Mouse (Mus musculus): ENCODE results near the gene Gm10912.
"Not testable (repeated sequence)": the region's sequence is repeated elsewhere in the genome, so short reads cannot be mapped to it uniquely, and the experiment has no call there.

Gm10912 gene

DNA sequence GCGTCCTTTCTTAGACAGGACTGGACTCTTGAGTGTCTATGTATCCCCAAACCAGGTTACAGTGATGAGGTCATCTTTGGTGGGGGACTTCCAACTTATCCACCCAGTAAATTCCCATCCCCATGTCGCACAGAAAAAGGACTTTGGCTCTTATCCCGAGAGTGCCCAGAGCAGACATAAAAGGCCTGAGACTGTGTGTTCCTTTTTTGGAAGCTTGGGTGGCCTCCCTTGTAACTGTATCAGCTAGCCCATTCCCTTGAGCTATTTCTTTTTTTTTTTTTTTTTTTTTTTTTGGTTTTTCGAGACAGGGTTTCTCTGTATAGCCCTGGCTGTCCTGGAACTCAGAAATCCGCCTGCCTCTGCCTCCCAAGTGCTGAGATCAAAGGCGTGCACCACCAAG lies at the start of gene Gm10912:
TSS of gene Gm10912 (plus strand) at position 301 of the 400 bp plus-strand sequence.
- DNase-seq (ENCODE audit: low spot score in 2 of 2): not testable (repeated sequence)

GRCm38 (mm10) chr2:104023096-104023495 lies 42.5 kb upstream of the Gm10912 start:
- DNase-seq (ENCODE audit: low spot score in 2 of 2): no peak

DNA sequence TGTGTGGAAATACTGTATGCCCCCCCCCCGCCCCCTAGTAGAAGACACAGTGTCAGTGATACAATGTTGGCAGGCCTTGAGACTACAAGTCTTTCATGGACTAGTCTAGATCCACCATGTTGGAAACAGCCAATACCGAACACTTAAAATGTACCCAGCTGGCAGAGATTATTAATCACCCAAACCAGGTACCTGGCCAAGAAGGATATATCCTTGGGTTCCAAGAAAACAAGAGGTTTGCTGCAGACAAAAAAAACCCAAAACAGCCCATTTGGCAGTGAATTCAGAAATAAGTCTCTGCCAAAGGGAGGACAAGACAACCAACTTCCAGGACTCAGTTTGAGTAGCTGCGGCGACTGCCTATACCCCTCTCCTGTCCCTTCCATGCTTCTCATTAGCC lies 41.0 kb upstream of the Gm10912 start:
- DNase-seq (ENCODE audit: low spot score in 2 of 2): no peak

DNA sequence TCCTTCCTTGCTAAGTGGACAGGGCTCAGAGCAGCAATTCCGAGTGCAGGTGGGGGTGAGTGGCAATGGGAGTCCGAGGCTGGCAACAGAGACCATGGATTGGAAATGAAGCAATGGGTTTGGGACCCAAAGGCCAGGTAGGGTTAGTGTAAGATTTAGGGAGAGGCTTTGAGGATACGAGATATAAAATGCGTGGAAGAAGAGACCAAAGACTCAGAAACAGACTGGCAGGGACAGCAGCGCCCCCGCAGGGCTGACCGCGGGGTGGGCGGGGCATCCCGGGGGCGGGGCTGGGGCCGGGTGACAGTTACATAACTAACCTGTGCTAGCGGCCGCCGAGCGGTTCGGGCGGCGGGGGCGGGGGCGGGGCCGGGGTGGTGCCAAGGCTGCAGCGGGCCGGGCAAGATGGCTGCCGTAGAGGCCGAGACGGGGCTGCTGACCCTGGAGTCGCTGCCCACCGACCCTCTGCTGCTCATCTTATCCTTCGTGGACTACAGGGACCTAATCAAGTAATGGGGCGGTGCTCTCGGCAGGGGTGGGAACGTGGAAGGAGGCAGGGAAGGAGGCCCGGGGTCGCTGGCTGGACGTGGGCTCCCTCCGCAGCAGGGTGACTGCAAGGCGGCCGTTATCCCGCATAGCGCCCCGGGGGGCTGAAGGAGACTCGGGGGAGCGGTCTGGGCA lies 38.0 kb upstream of the Gm10912 start, which contains the start of gene Fbxo3:
TSS of gene Fbxo3 (plus strand) at position 264 of the 681 bp plus-strand sequence.
- peak; percentile 57 to 85 for DNase-seq (ENCODE audit: low spot score in 2 of 2)

GRCm38 (mm10) chr2:104028139-104028723 lies 37.4 kb upstream of the Gm10912 start, which contains the start of gene 4931422A03Rik:
4931422A03Rik (minus strand) TSS chr2:104028361.
- DNase-seq (ENCODE audit: low spot score in 2 of 2): no peak

GRCm38 (mm10) chr2:104029074-104029473 lies 36.6 kb upstream of the Gm10912 start:
- no peak for DNase-seq (ENCODE audit: low spot score in 2 of 2)

GRCm38 (mm10) chr2:104030381-104030780 lies 35.2 kb upstream of the Gm10912 start:
- no peak for DNase-seq (ENCODE audit: low spot score in 2 of 2)

- DNase-seq (ENCODE audit: low spot score in 2 of 2): no peak
Observed at GRCm38 (mm10) chr2:104032056-104032455, 33.6 kb upstream of the Gm10912 start.

- peak; percentile 25 to 60 for DNase-seq (ENCODE audit: low spot score in 2 of 2)
Observed at GRCm38 (mm10) chr2:104034832-104035472, 30.7 kb upstream of the Gm10912 start.

DNA sequence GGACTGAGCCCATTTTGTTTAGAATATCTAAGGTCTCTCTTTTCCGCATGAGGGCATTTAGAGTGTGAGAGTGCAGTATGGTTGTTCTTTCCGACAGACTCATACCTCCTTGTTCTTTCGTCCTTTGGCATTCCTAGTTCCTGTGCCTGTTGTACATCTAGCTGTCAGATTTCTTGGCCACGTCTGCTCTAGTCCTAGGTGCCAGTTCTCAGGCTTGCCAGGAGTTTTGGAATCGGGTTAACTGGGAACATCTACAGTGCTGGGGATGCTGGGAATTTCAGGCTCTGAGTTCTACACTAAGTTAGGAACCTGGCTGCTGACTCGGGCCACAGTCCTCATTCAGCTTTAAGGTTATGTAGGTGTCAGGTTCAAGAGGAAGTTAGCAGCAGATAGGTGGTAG lies 30.0 kb upstream of the Gm10912 start:
- no peak for DNase-seq (ENCODE audit: low spot score in 2 of 2)

GRCm38 (mm10) chr2:104036316-104036715 lies 29.3 kb upstream of the Gm10912 start:
- DNase-seq (ENCODE audit: low spot score in 2 of 2): no peak

GRCm38 (mm10) chr2:104038236-104038635 lies 27.4 kb upstream of the Gm10912 start:
- DNase-seq (ENCODE audit: low spot score in 2 of 2): no peak

DNA sequence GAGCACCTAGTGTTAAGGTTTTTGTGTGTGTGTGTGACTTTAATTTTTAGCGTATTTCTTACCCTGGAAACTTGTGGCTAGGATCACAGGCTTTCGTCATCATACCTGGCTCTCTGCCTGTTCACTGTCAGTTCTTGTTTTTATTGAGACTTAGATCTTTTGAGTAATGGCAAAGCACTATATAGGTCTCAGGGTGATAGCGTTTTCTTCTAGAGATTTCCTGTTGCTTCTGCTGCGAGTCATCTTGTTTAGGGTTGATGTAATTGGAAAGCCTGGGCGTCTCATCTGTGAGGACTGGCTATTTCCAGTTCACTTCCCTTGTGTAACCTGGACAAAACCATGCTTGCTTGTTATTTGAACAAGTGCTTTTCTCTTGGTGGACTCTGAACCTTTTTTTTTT lies 24.0 kb upstream of the Gm10912 start:
- DNase-seq (ENCODE audit: low spot score in 2 of 2): no peak

GRCm38 (mm10) chr2:104042766-104043165 lies 22.9 kb upstream of the Gm10912 start:
- DNase-seq (ENCODE audit: low spot score in 2 of 2): no peak

DNA sequence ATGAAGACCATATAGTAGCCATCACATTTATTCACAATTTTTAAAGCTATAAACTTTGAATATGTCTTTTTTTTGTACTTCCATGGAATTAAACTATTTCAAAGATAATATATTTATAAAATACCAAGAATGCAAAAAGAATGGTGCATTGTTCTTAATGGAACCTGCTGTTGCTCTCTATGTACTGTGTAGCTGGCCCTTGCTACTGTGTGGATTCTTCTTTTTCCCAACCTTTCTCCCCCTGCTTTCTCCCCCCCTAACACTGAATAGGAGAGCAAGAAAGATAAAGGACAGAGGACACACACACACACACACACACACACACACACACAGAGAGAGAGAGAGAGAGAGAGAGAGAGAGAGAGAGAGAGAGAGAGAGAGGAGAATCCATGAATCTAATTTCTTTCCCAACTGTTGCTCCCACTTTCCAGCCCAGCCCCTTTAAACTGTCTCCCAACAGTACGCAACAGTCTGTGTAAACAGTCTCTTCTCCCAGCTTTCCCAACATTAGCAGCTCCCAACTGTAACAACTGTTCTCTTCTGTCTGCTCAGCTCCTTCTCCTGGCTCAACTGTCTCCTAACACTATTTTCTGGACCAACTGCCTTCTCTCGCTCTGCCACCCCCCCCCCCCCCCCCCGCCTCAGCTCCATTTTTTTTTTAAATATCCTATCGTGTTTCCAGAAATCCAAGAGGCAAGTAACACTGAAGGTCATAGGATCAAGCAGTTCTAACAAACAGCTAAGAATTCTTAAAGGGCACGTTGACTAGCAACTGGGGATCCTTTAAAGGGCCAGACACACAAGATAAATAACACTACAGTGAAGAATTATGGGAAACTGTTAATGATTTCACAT lies 21.8 kb upstream of the Gm10912 start:
- DNase-seq (ENCODE audit: low spot score in 2 of 2): no peak

GRCm38 (mm10) chr2:104044479-104045080 lies 21.0 kb upstream of the Gm10912 start:
- no peak for DNase-seq (ENCODE audit: low spot score in 2 of 2)

DNA sequence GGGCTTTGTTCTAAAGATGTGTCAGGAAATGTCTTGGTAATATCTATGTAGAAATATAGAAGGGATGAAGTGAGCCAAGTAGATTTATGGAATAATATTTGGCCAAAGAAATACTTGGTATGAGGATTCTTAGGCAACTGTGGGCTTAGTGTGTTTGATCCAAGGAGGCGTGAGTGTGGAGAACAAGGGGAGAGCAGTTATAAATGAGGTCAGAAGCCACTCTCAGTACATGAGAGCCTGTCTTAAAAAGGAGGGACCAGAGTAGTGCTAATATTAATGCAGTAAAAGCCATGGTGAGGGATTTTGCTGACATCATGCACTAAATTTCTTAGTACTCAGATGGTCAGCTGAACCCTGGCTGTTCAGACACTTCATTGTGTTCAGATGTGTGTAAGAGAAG lies 7.2 kb upstream of the Gm10912 start:
- DNase-seq (ENCODE audit: low spot score in 2 of 2): no peak

GRCm38 (mm10) chr2:104058954-104059353 lies 6.7 kb upstream of the Gm10912 start:
- DNase-seq (ENCODE audit: low spot score in 2 of 2): no peak

DNA sequence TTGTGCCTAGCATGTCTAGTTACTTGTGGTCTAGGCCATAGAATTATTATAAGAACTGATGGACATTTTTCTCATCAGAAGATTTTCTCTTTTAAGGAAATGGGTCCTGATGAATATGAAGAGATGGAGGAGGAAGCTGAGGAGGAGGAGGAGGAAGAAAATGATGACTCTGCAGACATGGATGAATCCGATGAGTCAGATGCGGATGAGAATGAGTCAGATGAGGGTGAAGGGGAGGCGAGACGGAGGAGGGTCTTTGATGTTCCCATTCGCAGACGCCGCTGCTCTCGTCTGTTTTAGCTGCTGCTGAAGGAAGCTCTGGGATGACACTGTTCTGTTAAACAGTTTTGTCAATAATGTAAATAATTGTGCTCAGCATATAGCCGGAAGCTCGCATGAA lies 5.8 kb upstream of the Gm10912 start:
- no peak for DNase-seq (ENCODE audit: low spot score in 2 of 2)

GRCm38 (mm10) chr2:104060996-104061395 lies 4.6 kb upstream of the Gm10912 start:
- no peak for DNase-seq (ENCODE audit: low spot score in 2 of 2)

DNA sequence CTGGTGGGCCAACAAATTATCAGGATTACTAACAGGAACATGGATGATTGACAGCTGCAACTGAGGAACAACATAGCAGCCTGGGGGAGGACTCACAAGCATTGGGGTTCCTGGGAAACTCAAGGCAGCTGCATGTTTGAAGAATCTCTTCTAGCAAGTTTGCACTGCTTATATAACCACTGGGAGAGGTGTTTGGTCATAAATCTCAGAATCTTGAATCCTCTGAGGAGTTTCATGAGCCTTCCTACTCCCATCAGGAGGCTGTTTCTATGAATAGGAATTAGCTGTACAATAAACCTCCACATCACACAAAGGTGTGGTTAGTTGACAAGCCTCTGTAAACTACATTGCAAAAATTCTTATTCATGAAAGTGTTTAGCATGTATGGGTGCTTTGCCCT lies 3.0 kb upstream of the Gm10912 start:
- DNase-seq (ENCODE audit: low spot score in 2 of 2): no peak

DNA sequence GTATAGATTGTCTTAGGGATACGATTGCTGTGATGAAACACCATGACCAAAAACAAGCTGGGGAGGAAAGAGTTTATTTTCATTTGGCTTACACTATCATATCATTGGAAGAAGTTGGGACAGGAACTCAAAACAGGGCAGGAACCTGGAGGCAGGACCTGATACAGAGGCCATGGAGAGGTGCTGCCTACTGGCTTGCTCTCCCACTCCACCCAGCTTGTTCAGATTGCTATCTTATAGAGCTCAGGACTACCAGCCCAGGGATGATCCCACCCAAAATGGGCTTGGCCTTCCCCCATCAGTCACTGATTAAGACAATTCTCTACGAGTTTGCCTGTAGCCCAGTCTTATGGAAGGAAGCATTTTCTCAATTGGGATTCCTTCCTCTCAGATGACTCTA lies 1.5 kb upstream of the Gm10912 start:
- DNase-seq (ENCODE audit: low spot score in 2 of 2): no peak
